Mouse (Mus musculus) MEL (cell line): ENCODE measurements around the gene Cd44. TPM values are rescaled to one million over a fixed set of nuclear protein-coding genes. Genes with fewer than 3 reads are reported as not detected.
A peak's percentile ranks its signal among the peaks of the same experiment; 100 is the strongest.

Experiments
- DNase-seq: peaks from one replicate; pipeline ENCODE4 v3.0.0; 2011; ENCODE audit warnings: low read depth, low spot score
- H3K27ac ChIP-seq: 2 replicates; pipeline ENCODE4 v1.5.1; 2012; ENCODE audit warnings: low read depth, mild to moderate bottlenecking, control low read depth, low read length, moderate library complexity; ENCODE audit not compliant: control insufficient read depth
- H3K27me3 ChIP-seq, 2 experiments: fragments of 150-350 bp in 1 of 2; sonication (generic) in 1 of 2; 2 replicates each; pipeline ENCODE4 v1.6.1; 2012; ENCODE audit warnings: low read length in 2 of 2, mild to moderate bottlenecking in 2 of 2, improper control_type of control experiment in 1 of 2, moderate library complexity in 1 of 2; ENCODE audit not compliant: insufficient read depth in 2 of 2, control insufficient read depth in 1 of 2
- H3K36me3 ChIP-seq, 2 experiments: 2 replicates each; pipeline ENCODE4 v1.6.1; 2012 to 2014; ENCODE audit warnings: low read length in 2 of 2, improper control_type of control experiment in 1 of 2, inconsistent platforms in 1 of 2, mild to moderate bottlenecking in 1 of 2; ENCODE audit not compliant: insufficient read depth in 2 of 2, control insufficient read depth in 1 of 2
- H3K4me1 ChIP-seq, 2 experiments: fragments of 150-350 bp in 1 of 2; sonication (generic) in 1 of 2; 2 replicates each; pipeline ENCODE4 v1.6.1; 2012; ENCODE audit warnings: low read length in 2 of 2, improper control_type of control experiment in 1 of 2, mild to moderate bottlenecking in 1 of 2; ENCODE audit not compliant: insufficient read depth in 2 of 2, control insufficient read depth in 1 of 2
- H3K4me3 ChIP-seq, 2 experiments: fragments of 150-350 bp in 1 of 2; sonication (generic) in 1 of 2; 2 replicates each; pipeline ENCODE4 v1.5.1; 2012; ENCODE audit warnings: low read depth in 2 of 2, low read length in 2 of 2, mild to moderate bottlenecking in 2 of 2, moderate library complexity in 2 of 2, control low read depth in 1 of 2, improper control_type of control experiment in 1 of 2; ENCODE audit not compliant: control insufficient read depth in 1 of 2, insufficient read depth in 1 of 2
- H3K79me2 ChIP-seq: 2 replicates; pipeline ENCODE4 v1.6.1; 2012; ENCODE audit warnings: mild to moderate bottlenecking, low read length, moderate library complexity; ENCODE audit not compliant: control insufficient read depth, poor library complexity, insufficient read depth
- H3K9ac ChIP-seq: 2 replicates; pipeline ENCODE4 v1.6.1; 2012; ENCODE audit warnings: low read depth, mild to moderate bottlenecking, control low read depth, low read length, moderate library complexity; ENCODE audit not compliant: control insufficient read depth, poor library complexity, severe bottlenecking
- H3K9me3 ChIP-seq: fragments of 150-350 bp; sonication (generic); replicated peaks from 2 replicates; pipeline ENCODE4 v1.6.1; 2012; ENCODE audit warnings: mild to moderate bottlenecking, low read length, improper control_type of control experiment, moderate library complexity; ENCODE audit not compliant: insufficient read depth
- BHLHE40 ChIP-seq: IDR thresholded peaks from 2 replicates; pipeline ENCODE4 v1.6.1; 2012; ENCODE audit warnings: low read depth, mild to moderate bottlenecking, inconsistent platforms, low read length, improper control_type of control experiment, borderline replicate concordance
- ELF1 ChIP-seq: IDR thresholded peaks from 2 replicates; pipeline ENCODE4 v1.6.1; 2014; ENCODE audit warnings: low read depth, mild to moderate bottlenecking, inconsistent platforms, low read length, improper control_type of control experiment, moderate library complexity
- EP300 ChIP-seq, 2 experiments: IDR thresholded peaks; 2 replicates each; pipeline ENCODE4 v1.6.1; 2011; ENCODE audit warnings: improper control_type of control experiment in 2 of 2, low read length in 2 of 2, low read depth in 1 of 2, mild to moderate bottlenecking in 1 of 2
- ETS1 ChIP-seq: IDR thresholded peaks from 2 replicates; pipeline ENCODE4 v1.6.1; 2012; ENCODE audit warnings: low read depth, mild to moderate bottlenecking, inconsistent platforms, low read length, improper control_type of control experiment, moderate library complexity
- GATA1 ChIP-seq: IDR thresholded peaks from 2 replicates; pipeline ENCODE4 v1.6.1; 2011; ENCODE audit warnings: low read depth, low read length, improper control_type of control experiment
- HCFC1 ChIP-seq: IDR thresholded peaks from 2 replicates; pipeline ENCODE4 v1.6.1; 2012; ENCODE audit warnings: low read depth, mild to moderate bottlenecking, inconsistent platforms, low read length, improper control_type of control experiment, moderate library complexity
- KAT2A ChIP-seq: conservative IDR thresholded peaks from 2 replicates; pipeline ENCODE4 v1.6.1; 2012; ENCODE audit warnings: low read depth, low read length, improper control_type of control experiment, inconsistent platforms
- MAFK ChIP-seq: IDR thresholded peaks from 2 replicates; pipeline ENCODE4 v1.6.1; 2011; ENCODE audit warnings: low read depth, mild to moderate bottlenecking, low read length, improper control_type of control experiment, borderline replicate concordance
- MAX ChIP-seq: IDR thresholded peaks from 2 replicates; pipeline ENCODE4 v1.6.1; 2011; ENCODE audit warnings: low read length, improper control_type of control experiment
- MEF2A ChIP-seq: IDR thresholded peaks from 2 replicates; pipeline ENCODE4 v1.6.1; 2014; ENCODE audit warnings: low read depth, mild to moderate bottlenecking, inconsistent platforms, low read length, improper control_type of control experiment; ENCODE audit not compliant: poor library complexity, insufficient replicate concordance, severe bottlenecking; ENCODE audit errors: extremely low read depth
- MXI1 ChIP-seq: IDR thresholded peaks from 2 replicates; pipeline ENCODE4 v1.6.1; 2011; ENCODE audit warnings: mild to moderate bottlenecking, low read depth, low read length, improper control_type of control experiment
- MYB ChIP-seq: IDR thresholded peaks from 2 replicates; pipeline ENCODE4 v1.6.1; 2011; ENCODE audit warnings: mild to moderate bottlenecking, low read depth, low read length, improper control_type of control experiment
- MYC ChIP-seq: IDR thresholded peaks from 2 replicates; pipeline ENCODE4 v1.6.1; 2011; ENCODE audit warnings: low read depth, mild to moderate bottlenecking, low read length, improper control_type of control experiment, moderate library complexity
- POLR2A ChIP-seq, 2 experiments: IDR thresholded peaks; 2 replicates each; pipeline ENCODE4 v1.6.1; 2011 to 2012; ENCODE audit warnings: low read length in 2 of 2, mild to moderate bottlenecking in 2 of 2, control low read depth in 1 of 2, improper control_type of control experiment in 1 of 2, low read depth in 1 of 2, moderate library complexity in 1 of 2; ENCODE audit not compliant: control insufficient read depth in 1 of 2, insufficient read depth in 1 of 2, poor library complexity in 1 of 2
- POLR2AphosphoS5 ChIP-seq: IDR thresholded peaks from 2 replicates; pipeline ENCODE4 v1.6.1; 2012; ENCODE audit warnings: low read depth, borderline replicate concordance, mild to moderate bottlenecking, inconsistent platforms, low read length, moderate library complexity, mixed read lengths
- SIN3A ChIP-seq: IDR thresholded peaks from 2 replicates; pipeline ENCODE4 v1.6.1; 2012; ENCODE audit warnings: low read length, improper control_type of control experiment, inconsistent platforms
- TBP ChIP-seq: IDR thresholded peaks from 2 replicates; pipeline ENCODE4 v1.8.0; 2011; ENCODE audit warnings: low read depth, low read length, improper control_type of control experiment
- TCF12 ChIP-seq: IDR thresholded peaks from 2 replicates; pipeline ENCODE4 v1.6.1; 2014; ENCODE audit warnings: low read depth, mild to moderate bottlenecking, inconsistent platforms, low read length, improper control_type of control experiment, moderate library complexity
- USF1 ChIP-seq: IDR thresholded peaks from 2 replicates; pipeline ENCODE4 v1.6.1; 2014; ENCODE audit warnings: low read depth, mild to moderate bottlenecking, inconsistent platforms, low read length, improper control_type of control experiment, moderate library complexity
- ZC3H11A ChIP-seq: IDR thresholded peaks from 2 replicates; pipeline ENCODE4 v1.6.1; 2012; ENCODE audit warnings: low read depth, mild to moderate bottlenecking, inconsistent platforms, low read length, improper control_type of control experiment
- ZNF384 ChIP-seq: IDR thresholded peaks from 2 replicates; pipeline ENCODE4 v1.6.1; 2012; ENCODE audit warnings: low read depth, mild to moderate bottlenecking, inconsistent platforms, low read length, improper control_type of control experiment
- polyA plus RNA-seq, 2 experiments: library from polyadenylated mRNA; stranded (reverse) in 1 of 2; unstranded in 1 of 2; fragments of >175 nt in 1 of 2; fragments of >200 nt in 1 of 2; gene quantifications; 2 replicates each; pipeline versions ENCODE4 v1.2.1 to v1.2.4; 2012; ENCODE audit warnings: low replicate concordance in 2 of 2, low read depth in 1 of 2; ENCODE audit not compliant: insufficient read length in 2 of 2, insufficient read depth in 1 of 2, missing spikeins in 1 of 2
- total RNA-seq: library from RNA; depleted of rRNA; stranded (reverse); fragments of 300-350 nt; gene quantifications from 2 replicates; pipeline ENCODE4 v1.2.3, GENCODE M21; 2012

The Cd44 gene
- total and polyA plus RNA-seq, 3 experiments, result 43.8 to 226 (median 53.9) TPM

DNA sequence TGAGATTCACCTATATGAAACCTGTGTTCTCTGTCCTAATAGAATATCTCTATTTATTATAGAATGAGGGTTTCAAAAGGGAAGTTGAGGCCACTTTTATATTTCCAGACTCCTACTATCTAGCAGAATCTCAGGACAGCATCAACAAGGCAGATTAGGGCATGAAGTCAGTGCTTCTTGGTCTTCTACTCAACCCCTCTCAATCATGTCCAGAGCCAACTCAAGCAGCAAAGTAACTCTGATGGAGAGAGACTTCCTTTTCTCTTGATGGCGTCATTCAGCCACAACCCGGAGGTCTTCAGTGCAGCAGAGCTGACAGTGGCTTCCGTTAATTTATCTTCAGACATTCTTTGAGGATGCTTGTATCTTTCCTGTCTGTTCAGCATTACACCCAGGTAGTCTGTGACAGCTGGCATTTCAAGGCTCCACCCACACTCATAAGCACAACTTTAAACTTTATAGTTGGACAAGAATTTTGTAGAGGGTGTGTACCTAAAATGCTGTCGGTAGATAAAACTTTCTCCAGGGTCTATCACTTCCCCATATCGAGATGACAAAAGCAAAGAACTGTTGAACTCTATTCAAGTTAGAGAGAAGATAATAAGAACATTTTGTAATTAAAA is 52.5 kb downstream of the Cd44 start:
- Histone ChIP-seq H3K36me3 (peaks cover 13 to 56% of the 10 kb centered on the region in 2 experiments), H3K4me1 (peaks cover 21 to 45% of the 10 kb centered on the region in 2 experiments)
- peak; percentile 79; the same call in 1 of the 2 replicates for TF ChIP-seq MAFK
- TF ChIP-seq MAX, result peak; percentile 61
- TF ChIP-seq ZNF384, result peak; percentile 76
- peak; percentile 59; the same call in 1 of the 2 replicates for TF ChIP-seq MYC
- TF ChIP-seq HCFC1, result peak; percentile 54; the same call in 1 of the 2 replicates
- TF ChIP-seq KAT2A, result no peak
- no peak for TF ChIP-seq ZC3H11A
- TF ChIP-seq TBP, result peak; percentile 17; the same call in 1 of the 2 replicates
- 0 out of 2 replicates have a peak, but pooled peaks have one; percentile 28 for TF ChIP-seq MXI1
- peak; percentile 84 for TF ChIP-seq TCF12
- TF ChIP-seq EP300 (IDR thresholded peaks at IDR 0.05; ENCODE audit: low read depth in 1 of 2, low read length in 2 of 2), result peak; percentile 82 to 92
- peak; percentile 83 for TF ChIP-seq MYB
- no peak for TF ChIP-seq POLR2AphosphoS5
- TF ChIP-seq BHLHE40, result peak; percentile 50; the same call in 1 of the 2 replicates
- no peak for TF ChIP-seq MEF2A
- TF ChIP-seq USF1, result no peak
- no peak for TF ChIP-seq POLR2A (IDR thresholded peaks at IDR 0.05; ENCODE audit: control insufficient read depth in 1 of 2, insufficient read depth in 1 of 2, low read depth in 1 of 2, low read length in 2 of 2, poor library complexity in 1 of 2)
- peak; percentile 77 for TF ChIP-seq GATA1
- TF ChIP-seq SIN3A, result peak; percentile 94
- peak; percentile 99 for TF ChIP-seq ETS1
- TF ChIP-seq ELF1, result peak; percentile 57; the same call in 1 of the 2 replicates
- TF ChIP-seq, all 39 proteins: peak for 15

More for the DNA sequence above, 52.5 kb downstream of the Cd44 start:
- Histone ChIP-seq H3K27ac (peak overlapping the region; percentile 94), H3K9ac (no peak overlapping the region; the same call in 1 of the 2 replicates), H3K27me3 (no peaks in the 10 kb centered on the region), H3K9me3 (no peaks in the 10 kb centered on the region), H3K79me2 (0 out of 2 replicates have a peak, but pooled peaks cover 2% of the 10 kb centered on the region), H3K4me3 (no peak overlapping the region)
- peak; percentile 91 for DNase-seq
